Mouse (Mus musculus) cerebellum, adult 2 months (tissue): ENCODE results near the gene Plb1.

ENCODE experiments used
- CTCF ChIP-seq: fragments of 200-500 bp; IDR thresholded peaks from 2 replicates; pipeline ENCODE4 v1.5.1; 2011; ENCODE audit warnings: low read depth, mild to moderate bottlenecking, control low read depth, low read length, moderate library complexity, borderline replicate concordance; ENCODE audit not compliant: insufficient read depth
- POLR2A ChIP-seq: fragments of 200-500 bp; IDR thresholded peaks from 2 replicates; pipeline ENCODE4 v1.6.1; 2011; ENCODE audit warnings: low read length, control low read depth, borderline replicate concordance; ENCODE audit not compliant: insufficient read depth

DNA sequence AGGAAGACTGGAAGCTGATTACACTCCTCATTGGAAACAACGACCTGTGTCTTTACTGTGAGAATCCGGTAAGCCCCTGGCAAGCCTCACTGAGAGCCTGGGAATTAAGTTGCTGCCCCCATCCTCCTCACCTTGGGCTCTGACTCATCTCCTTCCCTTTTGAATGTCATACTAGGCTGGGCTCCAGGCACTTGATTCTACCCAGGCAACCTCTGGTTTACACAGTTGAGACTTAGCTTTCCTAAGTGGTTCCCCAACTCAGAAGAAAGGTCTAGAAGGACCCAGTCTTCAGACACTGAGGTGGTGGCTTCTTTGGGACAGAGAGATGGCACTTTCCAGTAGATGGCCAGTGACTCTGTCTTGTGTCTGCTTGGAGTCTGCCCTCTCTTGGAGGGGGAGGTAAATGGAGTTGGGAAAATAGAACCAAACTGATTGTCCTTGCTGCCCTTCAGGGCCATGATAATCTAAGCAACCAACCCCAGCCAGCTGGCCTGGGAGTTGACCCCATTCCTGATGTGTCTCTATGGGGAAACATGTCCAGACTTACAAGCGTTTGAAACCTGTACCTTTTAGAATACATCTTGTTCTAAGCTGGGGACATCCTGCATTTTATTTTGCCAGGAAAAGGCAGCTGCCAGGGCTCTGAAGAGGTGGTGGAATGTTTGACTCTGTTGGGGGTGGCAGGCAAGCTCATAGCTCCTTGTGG is 118.2 kb downstream of the Plb1 start:
- TF ChIP-seq CTCF (no peak), POLR2A (no peak)
